ENCODE assay signal across 9 mouse cellular contexts in genomic region chr17:45597787-45598186, GRCm38 (mm10). TPM values are rescaled to one million over a fixed set of nuclear protein-coding genes. Genes with fewer than 3 reads are reported as not detected.
DNase-seq lines count a peak whose midpoint lies in the region; ATAC-seq and TF ChIP-seq lines count a peak whose summit lies in the region.
"Had no signal": no experiment of that assay in that cellular context is flagged by ENCODE, and none has a peak within 500 bp of the region (broad histone marks: within the 10 kb centered on the region; RNA-seq: fewer than 3 reads in every experiment).

No protein-coding gene starts in this region.

- H3K4me3 ChIP-seq in forebrain, embryonic 13.5 days = no peak overlapping the region
- no peak overlapping the region for H3K4me3 ChIP-seq in forebrain, embryonic 10.5 days
- H3K4me3 ChIP-seq in midbrain, postnatal 0 days (ENCODE audit: low read depth, low read length) = no peak overlapping the region
- H3K4me3 ChIP-seq in midbrain, embryonic 11.5 days (ENCODE audit: low read depth, low read length) = no peak overlapping the region
- H3K4me3 ChIP-seq in forebrain, embryonic 16.5 days (replicated peaks; ENCODE audit: low read length) = no peak overlapping the region
- H3K4me3 ChIP-seq: stomach, embryonic 15.5 days had no signal

- H3K9ac ChIP-seq in forebrain, embryonic 13.5 days = no peak overlapping the region
- H3K9ac ChIP-seq in midbrain, postnatal 0 days (replicated peaks; ENCODE audit: low read length, poor library complexity, severe bottlenecking) = no peak overlapping the region
- no peak overlapping the region for H3K9ac ChIP-seq in midbrain, embryonic 11.5 days (ENCODE audit: low read length)
- H3K9ac ChIP-seq in forebrain, embryonic 16.5 days (replicated peaks; ENCODE audit: low read depth, low read length) = no peak overlapping the region
- H3K9ac ChIP-seq: stomach, embryonic 15.5 days had no signal

- no peak for TF ChIP-seq CTCF in midbrain, postnatal 0 days (IDR thresholded peaks at IDR 0.05)

- no peak for DNase-seq in forebrain, embryonic 10.5 days (ENCODE audit: extremely low spot score, low spot score)
- DNase-seq in midbrain, postnatal 0 days (ENCODE audit: low spot score) = peak; percentile 83
- DNase-seq in midbrain, embryonic 11.5 days (ENCODE audit: low spot score, missing footprints) = no peak
- peak; percentile 37 for DNase-seq in splenic B cell, adult 2 months (ENCODE audit: low read depth, low spot score)
- no peak for DNase-seq in thymus, postnatal 25 days
- no peak for DNase-seq in thymus, postnatal 10 days (ENCODE audit: low spot score in 2 of 2)

- peaks cover 43% of the 10 kb centered on the region for H3K27me3 ChIP-seq in forebrain, embryonic 13.5 days
- H3K27me3 ChIP-seq in forebrain, embryonic 10.5 days (ENCODE audit: poor library complexity, severe bottlenecking) = peaks cover 100% of the 10 kb centered on the region
- peaks cover 24% of the 10 kb centered on the region for H3K27me3 ChIP-seq in midbrain, postnatal 0 days (ENCODE audit: insufficient read depth, low read length)
- H3K27me3 ChIP-seq in midbrain, embryonic 11.5 days (ENCODE audit: control insufficient read depth, insufficient read depth, low read length) = peaks cover 48% of the 10 kb centered on the region
- peaks cover 16% of the 10 kb centered on the region for H3K27me3 ChIP-seq in forebrain, embryonic 16.5 days (replicated peaks; ENCODE audit: control insufficient read depth, insufficient read depth, low read length)
- no peaks in the 10 kb centered on the region for H3K27me3 ChIP-seq in splenic B cell, adult 2 months (ENCODE audit: control insufficient read depth, insufficient read depth, low read length, poor library complexity, severe bottlenecking)
- H3K27me3 ChIP-seq: stomach, embryonic 15.5 days had no signal

- H3K36me3 ChIP-seq in forebrain, embryonic 13.5 days (ENCODE audit: poor library complexity, severe bottlenecking) = no peaks in the 10 kb centered on the region
- H3K36me3 ChIP-seq in forebrain, embryonic 10.5 days (replicated peaks) = no peaks in the 10 kb centered on the region
- H3K36me3 ChIP-seq in midbrain, postnatal 0 days (ENCODE audit: insufficient read depth, low read length) = no peaks in the 10 kb centered on the region
- H3K36me3 ChIP-seq in midbrain, embryonic 11.5 days (ENCODE audit: control insufficient read depth, insufficient read depth, low read length) = no peaks in the 10 kb centered on the region
- no peaks in the 10 kb centered on the region for H3K36me3 ChIP-seq in forebrain, embryonic 16.5 days (ENCODE audit: control insufficient read depth, insufficient read depth)
- no peaks in the 10 kb centered on the region for H3K36me3 ChIP-seq in splenic B cell, adult 2 months (ENCODE audit: control insufficient read depth, insufficient read depth, low read length, poor library complexity, severe bottlenecking)
- H3K36me3 ChIP-seq: stomach, embryonic 15.5 days had no signal

- H3K4me1 ChIP-seq in forebrain, embryonic 13.5 days = peaks cover 63% of the 10 kb centered on the region
- H3K4me1 ChIP-seq in forebrain, embryonic 10.5 days = peaks cover 88% of the 10 kb centered on the region
- H3K4me1 ChIP-seq in midbrain, postnatal 0 days (ENCODE audit: insufficient read depth, low read length) = peaks cover 9% of the 10 kb centered on the region
- peaks cover 42% of the 10 kb centered on the region for H3K4me1 ChIP-seq in midbrain, embryonic 11.5 days (ENCODE audit: control insufficient read depth, insufficient read depth, low read length)
- H3K4me1 ChIP-seq in forebrain, embryonic 16.5 days (replicated peaks; ENCODE audit: control insufficient read depth, insufficient read depth, low read length) = peaks cover 45% of the 10 kb centered on the region

- ATAC-seq in forebrain, embryonic 13.5 days = 0 out of 2 replicates have a peak, but pooled peaks have one; percentile 26
- ATAC-seq in midbrain, postnatal 0 days (ENCODE audit: low FRiP score) = no peak
- ATAC-seq in midbrain, embryonic 11.5 days (ENCODE audit: low FRiP score) = no peak
- ATAC-seq in forebrain, embryonic 16.5 days = peak; percentile 27; the same call in 1 of the 2 replicates

- no peak overlapping the region for H3K4me2 ChIP-seq in forebrain, embryonic 13.5 days
- H3K4me2 ChIP-seq in midbrain, postnatal 0 days (ENCODE audit: low read depth, low read length, poor library complexity, severe bottlenecking) = no peak overlapping the region
- H3K4me2 ChIP-seq in midbrain, embryonic 11.5 days = no peak overlapping the region
- H3K4me2 ChIP-seq in forebrain, embryonic 16.5 days (ENCODE audit: low read length) = no peak overlapping the region
- H3K4me2 ChIP-seq: stomach, embryonic 15.5 days had no signal

- H3K9me3 ChIP-seq in forebrain, embryonic 13.5 days (replicated peaks) = no peaks in the 10 kb centered on the region
- no peaks in the 10 kb centered on the region for H3K9me3 ChIP-seq in forebrain, embryonic 10.5 days
- no peaks in the 10 kb centered on the region for H3K9me3 ChIP-seq in midbrain, postnatal 0 days (ENCODE audit: low read length)
- no peaks in the 10 kb centered on the region for H3K9me3 ChIP-seq in midbrain, embryonic 11.5 days (ENCODE audit: control insufficient read depth, low read length)
- no peaks in the 10 kb centered on the region for H3K9me3 ChIP-seq in forebrain, embryonic 16.5 days (ENCODE audit: control insufficient read depth, low read length)
- H3K9me3 ChIP-seq: stomach, embryonic 15.5 days had no signal

- 43% methylated on average over 3 of the region's 3 CpGs for WGBS in forebrain, embryonic 13.5 days
- WGBS in forebrain, embryonic 10.5 days = 54% methylated on average over 3 of the region's 3 CpGs
- WGBS in midbrain, postnatal 0 days = 40% methylated on average over 3 of the region's 3 CpGs
- 50% methylated on average over 3 of the region's 3 CpGs for WGBS in midbrain, embryonic 11.5 days
- 48% methylated on average over 3 of the region's 3 CpGs for WGBS in forebrain, embryonic 16.5 days

- no peak overlapping the region for H3K27ac ChIP-seq in forebrain, embryonic 13.5 days
- H3K27ac ChIP-seq in forebrain, embryonic 10.5 days = no peak overlapping the region
- H3K27ac ChIP-seq in midbrain, postnatal 0 days (ENCODE audit: low read depth, low read length) = no peak overlapping the region
- no peak overlapping the region for H3K27ac ChIP-seq in midbrain, embryonic 11.5 days (ENCODE audit: low read depth, low read length)
- H3K27ac ChIP-seq in forebrain, embryonic 16.5 days (ENCODE audit: low read length) = no peak overlapping the region

RNA-seq across cellular contexts. Expression of gene Slc29a1, which starts 1.6 kb away (rescaled TPM):
- 47.2 and 51.9 TPM in 2 replicates for polyA plus RNA-seq in forebrain, embryonic 13.5 days (2015; fragmentation: Nextera tagmentation; extraction: Ambion mirVana)
- 70.3 and 76.3 TPM in 2 replicates for polyA plus RNA-seq in forebrain, embryonic 10.5 days (2016; fragmentation: Nextera tagmentation; extraction: Ambion mirVana)
- 45.3 and 82.1 TPM in 2 replicates for total RNA-seq in midbrain, postnatal 0 days (2014; rRNA removed)
- 38.4 TPM in 2 replicates for polyA plus RNA-seq in midbrain, postnatal 0 days (2015; fragmentation: Nextera tagmentation; extraction: Ambion mirVana)
- 45.1 and 46.8 TPM in 2 replicates for polyA plus RNA-seq in midbrain, embryonic 11.5 days (2014; fragmentation: Nextera tagmentation; extraction: Ambion mirVana)
- polyA plus RNA-seq in forebrain, embryonic 16.5 days (2015; fragmentation: Nextera tagmentation; extraction: Ambion mirVana) = 79.7 and 85.1 TPM in 2 replicates

RNA-seq across cellular contexts. Expression of gene Mymx, which starts 4.1 kb away (rescaled TPM):
- polyA plus RNA-seq in forebrain, embryonic 13.5 days (2015; fragmentation: Nextera tagmentation; extraction: Ambion mirVana) = not detected in 2 replicates
- 0.27 and 0.30 TPM in 2 replicates for polyA plus RNA-seq in forebrain, embryonic 10.5 days (2016; fragmentation: Nextera tagmentation; extraction: Ambion mirVana)
- not detected in 2 replicates for total RNA-seq in midbrain, postnatal 0 days (2014; rRNA removed)
- not detected in 2 replicates for polyA plus RNA-seq in midbrain, postnatal 0 days (2015; fragmentation: Nextera tagmentation; extraction: Ambion mirVana)
- polyA plus RNA-seq in midbrain, embryonic 11.5 days (2014; fragmentation: Nextera tagmentation; extraction: Ambion mirVana) = 0.21 TPM in 1 of 2 replicates, not detected in the other
- polyA plus RNA-seq in forebrain, embryonic 16.5 days (2015; fragmentation: Nextera tagmentation; extraction: Ambion mirVana) = not detected in 2 replicates

RNA-seq across cellular contexts. Expression of gene Hsp90ab1, which starts 24.7 kb away (rescaled TPM):
- polyA plus RNA-seq in forebrain, embryonic 13.5 days (2015; fragmentation: Nextera tagmentation; extraction: Ambion mirVana) = 1,763 and 1,849 TPM in 2 replicates
- 2,210 and 2,220 TPM in 2 replicates for polyA plus RNA-seq in forebrain, embryonic 10.5 days (2016; fragmentation: Nextera tagmentation; extraction: Ambion mirVana)
- 1,063 and 1,068 TPM in 2 replicates for total RNA-seq in midbrain, postnatal 0 days (2014; rRNA removed)
- 1,368 and 1,371 TPM in 2 replicates for polyA plus RNA-seq in midbrain, postnatal 0 days (2015; fragmentation: Nextera tagmentation; extraction: Ambion mirVana)
- polyA plus RNA-seq in midbrain, embryonic 11.5 days (2014; fragmentation: Nextera tagmentation; extraction: Ambion mirVana) = 1,614 and 1,690 TPM in 2 replicates
- polyA plus RNA-seq in forebrain, embryonic 16.5 days (2015; fragmentation: Nextera tagmentation; extraction: Ambion mirVana) = 1,528 and 1,563 TPM in 2 replicates

RNA-seq across cellular contexts. Expression of gene Slc35b2, which starts 34.1 kb away (rescaled TPM):
- polyA plus RNA-seq in forebrain, embryonic 13.5 days (2015; fragmentation: Nextera tagmentation; extraction: Ambion mirVana) = 89.1 and 107 TPM in 2 replicates
- polyA plus RNA-seq in forebrain, embryonic 10.5 days (2016; fragmentation: Nextera tagmentation; extraction: Ambion mirVana) = 114 and 117 TPM in 2 replicates
- 91.7 and 113 TPM in 2 replicates for total RNA-seq in midbrain, postnatal 0 days (2014; rRNA removed)
- 71.8 and 75.3 TPM in 2 replicates for polyA plus RNA-seq in midbrain, postnatal 0 days (2015; fragmentation: Nextera tagmentation; extraction: Ambion mirVana)
- polyA plus RNA-seq in midbrain, embryonic 11.5 days (2014; fragmentation: Nextera tagmentation; extraction: Ambion mirVana) = 97.2 and 102 TPM in 2 replicates
- polyA plus RNA-seq in forebrain, embryonic 16.5 days (2015; fragmentation: Nextera tagmentation; extraction: Ambion mirVana) = 91.5 and 93.3 TPM in 2 replicates

RNA-seq across cellular contexts. Expression of gene Nfkbie, which starts 42.3 kb away (rescaled TPM):
- polyA plus RNA-seq in forebrain, embryonic 13.5 days (2015; fragmentation: Nextera tagmentation; extraction: Ambion mirVana) = 5.1 TPM in 2 replicates
- 6.6 and 6.9 TPM in 2 replicates for polyA plus RNA-seq in forebrain, embryonic 10.5 days (2016; fragmentation: Nextera tagmentation; extraction: Ambion mirVana)
- total RNA-seq in midbrain, postnatal 0 days (2014; rRNA removed) = 2.0 and 4.8 TPM in 2 replicates
- polyA plus RNA-seq in midbrain, postnatal 0 days (2015; fragmentation: Nextera tagmentation; extraction: Ambion mirVana) = 2.5 and 3.1 TPM in 2 replicates
- polyA plus RNA-seq in midbrain, embryonic 11.5 days (2014; fragmentation: Nextera tagmentation; extraction: Ambion mirVana) = 7.8 and 9.0 TPM in 2 replicates
- 3.9 and 5.0 TPM in 2 replicates for polyA plus RNA-seq in forebrain, embryonic 16.5 days (2015; fragmentation: Nextera tagmentation; extraction: Ambion mirVana)

Comparison
In these comparisons a context has a peak if more than half of its experiments do, and no peak if none do; other contexts are left out.
1. DNase-seq: peak in midbrain, postnatal 0 days (single experiment) and splenic B cell, adult 2 months (single experiment); none in forebrain, embryonic 10.5 days (single experiment), midbrain, embryonic 11.5 days (single experiment), thymus, postnatal 25 days (single experiment) and thymus, postnatal 10 days (0 of 2).
2. ATAC-seq: peak in forebrain, embryonic 13.5 days (single experiment) and forebrain, embryonic 16.5 days (single experiment); none in midbrain, postnatal 0 days (single experiment) and midbrain, embryonic 11.5 days (single experiment).